Mouse (Mus musculus) intestine, embryonic 14.5 days (tissue): ENCODE results near the gene Gatad1. TPM values are rescaled to one million over a fixed set of nuclear protein-coding genes. Genes with fewer than 3 reads are reported as not detected.
A peak's percentile ranks its signal among the peaks of the same experiment; 100 is the strongest.

Experiments
- ATAC-seq: fragments of 200-750 bp; cut with Nextera tagmentation; replicated peaks from 2 replicates; pipeline ENCODE4 v1.8.0; 2017; ENCODE audit warnings: low read depth, moderate number of reproducible peaks, moderate TSS enrichment, moderate library complexity; ENCODE audit not compliant: low FRiP score, low TSS enrichment
- DNase-seq: peaks from one replicate; pipeline ENCODE4 v3.0.0-alpha.2; 2018; ENCODE audit warnings: low spot score
- H3K27ac ChIP-seq: fragments of 300-500 bp; sonication (generic); 2 replicates; pipeline ENCODE4 v1.5.1; 2014; ENCODE audit warnings: low read depth, mild to moderate bottlenecking, control low read depth
- H3K27me3 ChIP-seq: fragments of 300-500 bp; sonication (generic); replicated peaks from 2 replicates; pipeline ENCODE4 v1.6.1; 2014; ENCODE audit warnings: low read length, control low read depth; ENCODE audit not compliant: control insufficient read depth, insufficient read depth
- H3K36me3 ChIP-seq: fragments of 300-500 bp; sonication (generic); 2 replicates; pipeline ENCODE4 v1.6.1; 2014; ENCODE audit warnings: low read length, control low read depth; ENCODE audit not compliant: control insufficient read depth, insufficient read depth
- H3K4me1 ChIP-seq: fragments of 300-500 bp; sonication (generic); replicated peaks from 2 replicates; pipeline ENCODE4 v1.6.1; 2014; ENCODE audit warnings: low read length, control low read depth, mixed read lengths; ENCODE audit not compliant: control insufficient read depth, insufficient read depth
- H3K4me2 ChIP-seq: fragments of 300-500 bp; sonication (generic); 2 replicates; pipeline ENCODE4 v1.6.1; 2014; ENCODE audit warnings: low read length
- H3K4me3 ChIP-seq: fragments of 300-500 bp; sonication (generic); 2 replicates; pipeline ENCODE4 v1.5.1; 2014; ENCODE audit warnings: low read depth, low read length, control low read depth, mixed read lengths
- H3K9ac ChIP-seq: fragments of 300-500 bp; sonication (generic); 2 replicates; pipeline ENCODE4 v1.6.1; 2014; ENCODE audit warnings: mild to moderate bottlenecking, low read length
- H3K9me3 ChIP-seq: fragments of 300-500 bp; sonication (generic); 2 replicates; pipeline ENCODE4 v1.6.1; 2016; ENCODE audit warnings: low read length, control low read depth; ENCODE audit not compliant: control insufficient read depth
- WGBS: fragments of 180-500 bp; shearing (Covaris S2); extraction: QIAGEN DNeasy Blood & Tissue Kit; methylation state at CpG from one replicate; pipeline ENCODE4 v1.1.7; 2014; 5-methylcytosine and 5-hydroxymethylcytosine counted together
- polyA plus RNA-seq: library from polyadenylated mRNA; unstranded; fragments of >200 nt; fragmentation: Nextera tagmentation; extraction: Ambion mirVana; gene quantifications from 2 replicates; pipeline ENCODE4 v1.2.1, GENCODE M21; 2014

Gene Gatad1
- polyA plus RNA-seq, 1 experiment from 2014 or later, result 71.2 TPM

- H3K4me2 ChIP-seq, result peak overlapping the region; percentile 78
- ATAC-seq (peak; percentile 74), DNase-seq (peak; percentile 88)
- peak overlapping the region; percentile 90 for H3K27ac ChIP-seq
- H3K9me3 ChIP-seq, result no peaks in the 10 kb centered on the region
- WGBS, result under 1% methylated on average over 56 of the region's 60 CpGs
- H3K4me1 ChIP-seq, result peaks cover 9% of the 10 kb centered on the region
- peaks cover 32% of the 10 kb centered on the region for H3K36me3 ChIP-seq
- H3K4me3 ChIP-seq, result peak overlapping the region; percentile 85
- peak overlapping the region; percentile 86 for H3K9ac ChIP-seq
- H3K27me3 ChIP-seq, result no peaks in the 10 kb centered on the region
These were observed 9.8 kb downstream of the Gatad1 start for GRCm38 (mm10) chr5:3646991-3647707.

- H3K9me3 ChIP-seq, result no peaks in the 10 kb centered on the region
- peaks cover 9% of the 10 kb centered on the region for H3K4me1 ChIP-seq
- DNase-seq (no peak), ATAC-seq (no peak)
- H3K4me3 ChIP-seq, result peak overlapping the region; percentile 85
- no peaks in the 10 kb centered on the region for H3K27me3 ChIP-seq
- peaks cover 38% of the 10 kb centered on the region for H3K36me3 ChIP-seq
- H3K27ac ChIP-seq, result no peak overlapping the region
- WGBS, result 26% methylated on average over 6 of the region's 6 CpGs
- H3K4me2 ChIP-seq, result peak overlapping the region; percentile 78
- peak overlapping the region; percentile 86 for H3K9ac ChIP-seq
These were observed 10.4 kb downstream of the Gatad1 start for GRCm38 (mm10) chr5:3646539-3646938.

- 84% methylated on average over 6 of the region's 6 CpGs for WGBS
These were observed 11.7 kb downstream of the Gatad1 start for GRCm38 (mm10) chr5:3645326-3645725.

GRCm38 (mm10) chr5:3644621-3645020, 12.4 kb downstream of the Gatad1 start:
- Histone ChIP-seq H3K36me3 (peaks cover 53% of the 10 kb centered on the region), H3K27me3 (no peaks in the 10 kb centered on the region), H3K9me3 (no peaks in the 10 kb centered on the region), H3K27ac (no peak overlapping the region), H3K9ac (no peak overlapping the region), H3K4me1 (peaks cover 9% of the 10 kb centered on the region), H3K4me3 (no peak overlapping the region), H3K4me2 (no peak overlapping the region)
- ATAC-seq (no peak), DNase-seq (no peak)
- 94% methylated on average over 6 of the region's 6 CpGs for WGBS

More at GRCm38 (mm10) chr5:3645326-3645725, 11.7 kb downstream of the Gatad1 start:
- Histone ChIP-seq H3K27ac (no peak overlapping the region), H3K9me3 (no peaks in the 10 kb centered on the region), H3K36me3 (peaks cover 48% of the 10 kb centered on the region), H3K4me1 (peaks cover 9% of the 10 kb centered on the region), H3K4me3 (no peak overlapping the region), H3K27me3 (no peaks in the 10 kb centered on the region), H3K4me2 (no peak overlapping the region), H3K9ac (no peak overlapping the region)
- no peak for DNase-seq
- ATAC-seq, result no peak

GRCm38 (mm10) chr5:3635286-3635685, 21.7 kb downstream of the Gatad1 start:
- WGBS, result 80% methylated on average over 8 of the region's 8 CpGs
- no peak overlapping the region for H3K4me3 ChIP-seq
- no peak overlapping the region for H3K27ac ChIP-seq
- DNase-seq, result no peak
- no peak for ATAC-seq
- H3K9me3 ChIP-seq, result no peaks in the 10 kb centered on the region
- no peak overlapping the region for H3K9ac ChIP-seq
- no peaks in the 10 kb centered on the region for H3K4me1 ChIP-seq
- peaks cover 41% of the 10 kb centered on the region; the same call in 1 of the 2 replicates for H3K36me3 ChIP-seq
- H3K4me2 ChIP-seq, result no peak overlapping the region
- H3K27me3 ChIP-seq, result no peaks in the 10 kb centered on the region

DNA sequence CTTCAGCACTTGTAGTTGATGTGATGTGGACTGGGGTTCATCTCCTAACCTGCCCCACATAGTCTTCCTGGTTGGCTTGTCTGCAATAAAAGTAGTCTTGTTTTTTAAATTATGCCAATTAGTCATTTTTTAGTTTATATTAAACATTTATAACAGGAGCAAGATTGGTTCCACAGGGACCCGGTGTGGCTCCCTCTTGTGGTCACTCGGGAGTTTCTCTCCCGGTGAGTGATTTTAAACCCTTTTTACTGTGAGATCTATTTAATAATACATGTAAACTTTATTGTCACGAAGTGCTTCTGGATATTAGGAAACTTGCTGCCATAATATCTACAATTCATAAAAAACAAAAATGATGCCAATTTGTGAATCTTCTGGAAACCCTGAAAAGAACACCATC, 23.0 kb downstream of the Gatad1 start:
- Histone ChIP-seq H3K4me3 (no peak overlapping the region), H3K9me3 (no peaks in the 10 kb centered on the region), H3K4me2 (no peak overlapping the region), H3K9ac (no peak overlapping the region), H3K27ac (no peak overlapping the region), H3K4me1 (no peaks in the 10 kb centered on the region), H3K27me3 (no peaks in the 10 kb centered on the region), H3K36me3 (peaks cover 43% of the 10 kb centered on the region)
- ATAC-seq, result no peak
- 76% methylated on average over 4 of the region's 4 CpGs for WGBS
- DNase-seq, result no peak

- DNase-seq (no peak), ATAC-seq (peak; percentile 44; the same call in 1 of the 2 replicates)
- Histone ChIP-seq H3K4me1 (no peaks in the 10 kb centered on the region), H3K4me3 (no peak overlapping the region), H3K27me3 (no peaks in the 10 kb centered on the region), H3K9me3 (no peaks in the 10 kb centered on the region), H3K4me2 (no peak overlapping the region), H3K36me3 (peaks cover 43% of the 10 kb centered on the region), H3K9ac (no peak overlapping the region), H3K27ac (no peak overlapping the region)
- 78% methylated on average over 13 of the region's 13 CpGs for WGBS
These were observed 23.7 kb downstream of the Gatad1 start for GRCm38 (mm10) chr5:3633315-3633714.

- no peak for DNase-seq
- no peaks in the 10 kb centered on the region for H3K4me1 ChIP-seq
- no peak for ATAC-seq
- H3K27ac ChIP-seq, result no peak overlapping the region
- no peak overlapping the region for H3K9ac ChIP-seq
- H3K4me3 ChIP-seq, result no peak overlapping the region
- no peaks in the 10 kb centered on the region for H3K9me3 ChIP-seq
- WGBS, result 75% methylated on average over 5 of the region's 5 CpGs
- peaks cover 49% of the 10 kb centered on the region for H3K36me3 ChIP-seq
- H3K4me2 ChIP-seq, result no peak overlapping the region
- no peaks in the 10 kb centered on the region for H3K27me3 ChIP-seq
These were observed 24.7 kb downstream of the Gatad1 start for GRCm38 (mm10) chr5:3632285-3632684.
